Mouse (Mus musculus): ENCODE results near the gene Gm9833.
"Not testable (repeated sequence)": the region's sequence is repeated elsewhere in the genome, so short reads cannot be mapped to it uniquely, and the experiment has no call there.

Gene Gm9833

GRCm38 (mm10) chr3:10087994-10088393, at the start of gene Gm9833:
Gene Gm9833 (plus strand): TSS chr3:10088110.
- not testable (repeated sequence) for DNase-seq (ENCODE audit: inconsistent age in 2 of 2, low spot score in 1 of 2)

GRCm38 (mm10) chr3:10070070-10070469, 17.8 kb upstream of the Gm9833 start:
- DNase-seq (ENCODE audit: inconsistent age in 2 of 2, low spot score in 1 of 2), result no peak

GRCm38 (mm10) chr3:10075826-10076225, 12.1 kb upstream of the Gm9833 start:
- DNase-seq (ENCODE audit: inconsistent age in 2 of 2, low spot score in 1 of 2), result no peak

- DNase-seq (ENCODE audit: inconsistent age in 2 of 2, low spot score in 1 of 2), result peak in 1 of 2 experiments; percentile 38
These were observed 10.6 kb upstream of the Gm9833 start for GRCm38 (mm10) chr3:10077096-10077841.

- no peak for DNase-seq (ENCODE audit: inconsistent age in 2 of 2, low spot score in 1 of 2)
These were observed 9.8 kb upstream of the Gm9833 start for GRCm38 (mm10) chr3:10078113-10078512.

GRCm38 (mm10) chr3:10081336-10081735, 6.6 kb upstream of the Gm9833 start:
- no peak for DNase-seq (ENCODE audit: inconsistent age in 2 of 2, low spot score in 1 of 2)

- no peak for DNase-seq (ENCODE audit: inconsistent age in 2 of 2, low spot score in 1 of 2)
These were observed 5.9 kb upstream of the Gm9833 start for GRCm38 (mm10) chr3:10081911-10082541.

- no peak for DNase-seq (ENCODE audit: inconsistent age in 2 of 2, low spot score in 1 of 2)
These were observed 5.3 kb upstream of the Gm9833 start for GRCm38 (mm10) chr3:10082545-10083062.

GRCm38 (mm10) chr3:10084102-10084501, 3.8 kb upstream of the Gm9833 start:
- peak in 1 of 2 experiments; percentile 18 for DNase-seq (ENCODE audit: inconsistent age in 2 of 2, low spot score in 1 of 2)

GRCm38 (mm10) chr3:10085396-10086119, 2.4 kb upstream of the Gm9833 start:
- peak; percentile 37 to 85 for DNase-seq (ENCODE audit: inconsistent age in 2 of 2, low spot score in 1 of 2)

- DNase-seq (ENCODE audit: inconsistent age in 2 of 2, low spot score in 1 of 2), result no peak
These were observed 399 bp upstream of the Gm9833 start for GRCm38 (mm10) chr3:10087511-10087910.

GRCm38 (mm10) chr3:10091616-10092140, 3.8 kb downstream of the Gm9833 start:
- DNase-seq (ENCODE audit: inconsistent age in 2 of 2, low spot score in 1 of 2), result no peak

GRCm38 (mm10) chr3:10092499-10092898, 4.6 kb downstream of the Gm9833 start:
- peak; percentile 17 to 49 for DNase-seq (ENCODE audit: inconsistent age in 2 of 2, low spot score in 1 of 2)

GRCm38 (mm10) chr3:10092914-10093313, 5.0 kb downstream of the Gm9833 start:
- DNase-seq (ENCODE audit: inconsistent age in 2 of 2, low spot score in 1 of 2), result no peak

- DNase-seq (ENCODE audit: inconsistent age in 2 of 2, low spot score in 1 of 2), result no peak
These were observed 7.2 kb downstream of the Gm9833 start for GRCm38 (mm10) chr3:10095076-10095622.

- no peak for DNase-seq (ENCODE audit: inconsistent age in 2 of 2, low spot score in 1 of 2)
These were observed 11.8 kb downstream of the Gm9833 start for GRCm38 (mm10) chr3:10099756-10100155.

GRCm38 (mm10) chr3:10111570-10111969, 23.7 kb downstream of the Gm9833 start:
- DNase-seq (ENCODE audit: inconsistent age in 2 of 2, low spot score in 1 of 2), result no peak

- no peak for DNase-seq (ENCODE audit: inconsistent age in 2 of 2, low spot score in 1 of 2)
These were observed 24.3 kb downstream of the Gm9833 start for GRCm38 (mm10) chr3:10112196-10112595.

- no peak for DNase-seq (ENCODE audit: inconsistent age in 2 of 2, low spot score in 1 of 2)
These were observed 24.8 kb downstream of the Gm9833 start for GRCm38 (mm10) chr3:10112660-10113059.

- no peak for DNase-seq (ENCODE audit: inconsistent age in 2 of 2, low spot score in 1 of 2)
These were observed 28.6 kb downstream of the Gm9833 start for GRCm38 (mm10) chr3:10116531-10116930.

- DNase-seq (ENCODE audit: inconsistent age in 2 of 2, low spot score in 1 of 2), result no peak
These were observed 33.3 kb downstream of the Gm9833 start for GRCm38 (mm10) chr3:10121232-10121631.

All from adrenal gland, adult (tissue).